Mouse (Mus musculus) intestine, embryonic 16.5 days (tissue): Measurements from ENCODE around the gene Atad1. TPM values are rescaled to one million over a fixed set of nuclear protein-coding genes. Genes with fewer than 3 reads are reported as not detected.
A peak's percentile ranks its signal among the peaks of the same experiment; 100 is the strongest.

Experiments
- ATAC-seq: fragments of 200-750 bp; cut with Nextera tagmentation; 2 replicates; pipeline ENCODE4 v1.8.0; 2017; ENCODE audit warnings: moderate TSS enrichment, moderate library complexity
- H3K27ac ChIP-seq: fragments of 300-500 bp; sonication (generic); 2 replicates; pipeline ENCODE4 v1.5.1; 2014; ENCODE audit warnings: mild to moderate bottlenecking, low read length
- H3K27me3 ChIP-seq: fragments of 300-500 bp; sonication (generic); replicated peaks from 2 replicates; pipeline ENCODE4 v1.6.1; 2014; ENCODE audit warnings: low read length, control low read depth, mixed read lengths; ENCODE audit not compliant: control insufficient read depth, insufficient read depth
- H3K36me3 ChIP-seq: fragments of 300-500 bp; sonication (generic); 2 replicates; pipeline ENCODE4 v1.6.1; 2014; ENCODE audit warnings: low read length, control low read depth; ENCODE audit not compliant: control insufficient read depth, insufficient read depth
- H3K4me1 ChIP-seq: fragments of 300-500 bp; sonication (generic); 2 replicates; pipeline ENCODE4 v1.6.1; 2014; ENCODE audit warnings: low read length, control low read depth, mixed read lengths; ENCODE audit not compliant: control insufficient read depth, insufficient read depth
- H3K4me2 ChIP-seq: fragments of 300-500 bp; sonication (generic); 2 replicates; pipeline ENCODE4 v1.6.1; 2014; ENCODE audit warnings: low read depth, low read length, control low read depth
- H3K4me3 ChIP-seq: fragments of 300-500 bp; sonication (generic); 2 replicates; pipeline ENCODE4 v1.5.1; 2014; ENCODE audit warnings: mild to moderate bottlenecking, low read length
- H3K9ac ChIP-seq: fragments of 300-500 bp; sonication (generic); 2 replicates; pipeline ENCODE4 v1.6.1; 2014; ENCODE audit warnings: low read depth, low read length
- H3K9me3 ChIP-seq: fragments of 300-500 bp; sonication (generic); 2 replicates; pipeline ENCODE4 v1.6.1; 2016; ENCODE audit warnings: low read length, control low read depth; ENCODE audit not compliant: control insufficient read depth
- WGBS: fragments of 180-500 bp; shearing (Covaris S2); extraction: QIAGEN DNeasy Blood & Tissue Kit; methylation state at CpG from one replicate; pipeline ENCODE4 v1.1.7; 2014; 5-methylcytosine and 5-hydroxymethylcytosine counted together
- polyA plus RNA-seq: library from polyadenylated mRNA; unstranded; fragments of >200 nt; fragmentation: Nextera tagmentation; extraction: Ambion mirVana; gene quantifications from 2 replicates; pipeline ENCODE4 v1.2.1, GENCODE M21; 2015

The Atad1 gene
- polyA plus RNA-seq, 1 experiment from 2014 or later: 77.4 TPM

GRCm38 (mm10) chr19:32754188-32755000 lies 14.8 kb upstream of the Atad1 start:
- H3K4me1 ChIP-seq: 0 out of 2 replicates have a peak, but pooled peaks cover 4% of the 10 kb centered on the region
- WGBS: 40% methylated on average over 15 of the region's 15 CpGs
- H3K4me2 ChIP-seq: no peak overlapping the region
- H3K9me3 ChIP-seq: no peaks in the 10 kb centered on the region
- H3K4me3 ChIP-seq: no peak overlapping the region
- no peaks in the 10 kb centered on the region for H3K36me3 ChIP-seq
- ATAC-seq: no peak
- H3K27ac ChIP-seq: no peak overlapping the region
- no peak overlapping the region for H3K9ac ChIP-seq
- no peaks in the 10 kb centered on the region for H3K27me3 ChIP-seq

GRCm38 (mm10) chr19:32753386-32753785 lies 13.8 kb upstream of the Atad1 start:
- no peak overlapping the region for H3K4me3 ChIP-seq
- H3K9me3 ChIP-seq: no peaks in the 10 kb centered on the region
- 83% methylated on average over 3 of the region's 3 CpGs for WGBS
- no peaks in the 10 kb centered on the region for H3K27me3 ChIP-seq
- ATAC-seq: no peak
- H3K4me1 ChIP-seq: 0 out of 2 replicates have a peak, but pooled peaks cover 4% of the 10 kb centered on the region
- H3K9ac ChIP-seq: no peak overlapping the region
- H3K4me2 ChIP-seq: no peak overlapping the region
- no peak overlapping the region for H3K27ac ChIP-seq
- no peaks in the 10 kb centered on the region for H3K36me3 ChIP-seq

GRCm38 (mm10) chr19:32752357-32752756 lies 12.8 kb upstream of the Atad1 start:
- Histone ChIP-seq H3K4me3 (no peak overlapping the region), H3K9ac (no peak overlapping the region), H3K27me3 (no peaks in the 10 kb centered on the region), H3K4me2 (no peak overlapping the region), H3K9me3 (no peaks in the 10 kb centered on the region), H3K4me1 (0 out of 2 replicates have a peak, but pooled peaks cover 4% of the 10 kb centered on the region), H3K27ac (no peak overlapping the region), H3K36me3 (no peaks in the 10 kb centered on the region)
- no peak for ATAC-seq
- 89% methylated on average over 6 of the region's 6 CpGs for WGBS

GRCm38 (mm10) chr19:32749425-32749824 lies 9.8 kb upstream of the Atad1 start:
- no peaks in the 10 kb centered on the region for H3K36me3 ChIP-seq
- ATAC-seq: no peak
- no peaks in the 10 kb centered on the region for H3K9me3 ChIP-seq
- 27% methylated on average over 6 of the region's 6 CpGs for WGBS
- H3K9ac ChIP-seq: no peak overlapping the region
- H3K27ac ChIP-seq: no peak overlapping the region
- H3K4me3 ChIP-seq: no peak overlapping the region
- H3K27me3 ChIP-seq: no peaks in the 10 kb centered on the region
- H3K4me1 ChIP-seq: no peaks in the 10 kb centered on the region
- no peak overlapping the region for H3K4me2 ChIP-seq

- no peaks in the 10 kb centered on the region for H3K9me3 ChIP-seq
- H3K27me3 ChIP-seq: no peaks in the 10 kb centered on the region
- H3K4me2 ChIP-seq: no peak overlapping the region
- 91% methylated on average over 4 of the region's 4 CpGs for WGBS
- H3K36me3 ChIP-seq: no peaks in the 10 kb centered on the region
- no peak overlapping the region for H3K27ac ChIP-seq
- no peak overlapping the region for H3K4me3 ChIP-seq
- H3K4me1 ChIP-seq: no peaks in the 10 kb centered on the region
- ATAC-seq: no peak
- H3K9ac ChIP-seq: no peak overlapping the region
Observed at GRCm38 (mm10) chr19:32740641-32741345, 1.2 kb upstream of the Atad1 start.

- Histone ChIP-seq H3K4me2 (no peak overlapping the region), H3K4me1 (no peaks in the 10 kb centered on the region), H3K4me3 (no peak overlapping the region), H3K27me3 (no peaks in the 10 kb centered on the region), H3K36me3 (no peaks in the 10 kb centered on the region), H3K9ac (no peak overlapping the region), H3K27ac (no peak overlapping the region), H3K9me3 (no peaks in the 10 kb centered on the region)
- WGBS: 81% methylated on average over 7 of the region's 7 CpGs
- no peak for ATAC-seq
Observed at GRCm38 (mm10) chr19:32737844-32738243, 1.7 kb downstream of the Atad1 start.

GRCm38 (mm10) chr19:32732922-32733321 lies 6.7 kb downstream of the Atad1 start:
- no peak overlapping the region for H3K9ac ChIP-seq
- no peaks in the 10 kb centered on the region for H3K4me1 ChIP-seq
- 0 out of 2 replicates have a peak, but pooled peaks have one; percentile 52 for ATAC-seq

GRCm38 (mm10) chr19:32729785-32730184 lies 9.8 kb downstream of the Atad1 start:
- 88% methylated on average over 4 of the region's 4 CpGs for WGBS
- no peaks in the 10 kb centered on the region for H3K9me3 ChIP-seq
- H3K27me3 ChIP-seq: no peaks in the 10 kb centered on the region
- ATAC-seq: no peak
- H3K4me1 ChIP-seq: no peaks in the 10 kb centered on the region
- H3K4me3 ChIP-seq: no peak overlapping the region
- no peak overlapping the region for H3K9ac ChIP-seq
- no peaks in the 10 kb centered on the region for H3K36me3 ChIP-seq
- H3K4me2 ChIP-seq: no peak overlapping the region
- H3K27ac ChIP-seq: no peak overlapping the region

More at GRCm38 (mm10) chr19:32732922-32733321, 6.7 kb downstream of the Atad1 start:
- H3K4me3 ChIP-seq: no peak overlapping the region
- no peaks in the 10 kb centered on the region for H3K27me3 ChIP-seq
- H3K4me2 ChIP-seq: no peak overlapping the region
- H3K27ac ChIP-seq: no peak overlapping the region
- H3K9me3 ChIP-seq: no peaks in the 10 kb centered on the region
- H3K36me3 ChIP-seq: no peaks in the 10 kb centered on the region

- no peak overlapping the region for H3K4me2 ChIP-seq
- H3K9ac ChIP-seq: no peak overlapping the region
- no peak for ATAC-seq
- WGBS: 15% methylated on average over 22 of the region's 22 CpGs
- no peak overlapping the region for H3K27ac ChIP-seq
- no peaks in the 10 kb centered on the region for H3K9me3 ChIP-seq
- no peak overlapping the region for H3K4me3 ChIP-seq
- H3K36me3 ChIP-seq: no peaks in the 10 kb centered on the region
- no peaks in the 10 kb centered on the region for H3K27me3 ChIP-seq
- no peaks in the 10 kb centered on the region for H3K4me1 ChIP-seq
Observed at GRCm38 (mm10) chr19:32726451-32727325, 12.9 kb downstream of the Atad1 start.
